Mouse (Mus musculus) retina, postnatal 1 day (tissue): ENCODE results near the gene 4930539E08Rik.

Experiments used
- DNase-seq: peaks from one replicate; pipeline ENCODE4 v3.0.0-alpha.2; 2012

The 4930539E08Rik gene

GRCm38 (mm10) chr17:28915060-28915628, at the start of gene 4930539E08Rik:
4930539E08Rik (minus strand) TSS chr17:28915324.
- DNase-seq = no peak

- DNase-seq = no peak
Measured at GRCm38 (mm10) chr17:28961596-28961995, 46.5 kb upstream of the 4930539E08Rik start.

GRCm38 (mm10) chr17:28960597-28960996, 45.5 kb upstream of the 4930539E08Rik start:
- DNase-seq = no peak

GRCm38 (mm10) chr17:28954416-28954815, 39.3 kb upstream of the 4930539E08Rik start:
- DNase-seq = no peak

DNA sequence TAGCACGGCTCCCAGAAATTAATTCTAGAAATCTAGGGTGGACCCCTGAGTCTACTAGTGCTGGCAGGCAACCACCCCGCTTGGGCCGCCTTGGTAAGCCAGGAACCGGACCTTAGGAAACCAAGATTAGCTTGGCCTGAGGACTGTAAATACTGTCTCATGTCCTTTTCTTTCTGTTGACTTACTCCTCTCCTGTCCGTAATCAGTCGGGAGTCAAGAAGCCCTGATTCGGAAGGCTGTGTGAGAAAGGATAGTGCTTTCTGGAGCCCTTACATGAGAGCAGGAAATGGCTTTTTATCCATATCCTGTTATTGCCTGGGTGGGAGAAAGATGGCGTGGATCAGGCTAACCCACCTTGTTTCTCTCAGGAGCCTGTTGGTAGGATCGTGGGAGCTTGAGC, 38.1 kb upstream of the 4930539E08Rik start:
- no peak for DNase-seq

DNA sequence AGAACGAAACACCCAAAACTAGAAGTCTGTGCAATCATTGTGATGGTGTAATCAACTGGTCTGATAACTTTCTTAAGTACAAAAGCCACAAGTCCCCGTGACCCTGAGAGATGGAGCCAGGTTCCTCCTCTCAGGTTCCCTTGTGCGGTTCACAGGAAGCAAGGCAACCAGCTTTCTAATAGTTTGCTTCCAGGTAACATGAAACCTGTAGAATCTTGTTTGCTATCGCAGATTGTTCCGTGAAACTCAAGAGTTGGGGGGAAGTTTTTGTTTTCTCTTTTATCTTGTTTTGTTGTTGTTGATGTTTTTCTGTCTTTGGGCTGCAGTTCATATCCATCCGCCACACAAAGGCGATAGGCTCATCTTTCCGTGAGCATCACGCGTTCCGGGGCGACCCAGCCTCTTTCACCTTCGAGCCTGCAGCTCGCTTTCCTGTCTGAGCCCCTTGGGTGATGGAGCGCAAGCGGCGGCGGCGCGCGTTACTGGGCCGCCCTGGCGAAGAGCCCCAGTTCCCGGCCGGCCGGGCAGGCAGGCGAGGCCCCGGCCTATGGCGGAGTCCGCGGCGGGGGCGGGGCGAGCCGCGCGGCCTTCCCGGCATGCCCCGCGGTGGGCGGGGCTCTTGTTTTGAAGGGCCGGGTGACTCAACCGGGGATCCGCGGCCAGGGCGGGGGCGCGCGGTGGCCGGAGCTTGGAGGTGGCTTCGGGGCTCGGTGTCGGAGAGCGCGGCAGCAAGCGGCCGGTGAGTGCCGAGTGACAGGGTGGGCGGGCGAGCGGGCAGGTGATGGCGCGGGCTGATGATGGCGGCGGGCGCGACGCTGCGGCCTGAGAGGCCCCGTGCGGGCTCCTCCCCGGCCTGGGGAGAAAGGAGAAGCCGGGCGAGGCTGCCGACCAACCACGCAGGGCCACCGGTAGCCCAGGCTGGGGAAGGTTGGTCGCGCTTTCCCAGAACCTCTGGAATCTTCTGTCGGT, 37.0 kb upstream of the 4930539E08Rik start, which contains the start of gene Kctd20:
Gene Kctd20 (plus strand): TSS at position 120 of the 969 bp plus-strand sequence.
- peak; percentile 96 for DNase-seq

GRCm38 (mm10) chr17:28950751-28951150, 35.6 kb upstream of the 4930539E08Rik start:
- no peak for DNase-seq

- no peak for DNase-seq
Measured at GRCm38 (mm10) chr17:28948661-28949060, 33.5 kb upstream of the 4930539E08Rik start.

GRCm38 (mm10) chr17:28947011-28947939, 32.2 kb upstream of the 4930539E08Rik start:
- DNase-seq = no peak

- DNase-seq = no peak
Measured at GRCm38 (mm10) chr17:28944481-28944880, 29.4 kb upstream of the 4930539E08Rik start.

DNA sequence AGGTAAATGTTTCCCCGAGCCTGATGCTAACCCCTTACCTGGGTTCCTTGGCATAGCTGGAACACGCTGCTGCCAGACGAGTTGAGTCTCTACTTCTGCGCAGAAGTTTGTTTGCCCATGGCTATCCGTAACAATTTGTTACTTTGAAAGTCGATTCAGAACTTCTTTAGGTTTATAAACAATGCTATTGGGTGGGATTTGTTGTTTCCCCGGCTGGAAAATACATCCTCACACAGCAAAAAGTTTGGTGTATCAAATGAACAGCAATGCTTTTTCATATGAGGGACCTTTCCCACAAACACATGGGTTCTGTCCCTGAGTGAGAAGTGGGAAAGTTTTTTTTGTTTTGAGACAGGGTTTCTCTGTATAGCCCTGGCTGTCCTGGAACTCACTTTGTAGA, 28.6 kb upstream of the 4930539E08Rik start, which contains the start of gene Pxt1:
Gene Pxt1 (minus strand): TSS at position 101 of the 400 bp plus-strand sequence.
- DNase-seq = no peak

GRCm38 (mm10) chr17:28942101-28942500, 27.0 kb upstream of the 4930539E08Rik start:
- DNase-seq = no peak

GRCm38 (mm10) chr17:28940776-28941555, 25.8 kb upstream of the 4930539E08Rik start:
- DNase-seq = peak; percentile 92

DNA sequence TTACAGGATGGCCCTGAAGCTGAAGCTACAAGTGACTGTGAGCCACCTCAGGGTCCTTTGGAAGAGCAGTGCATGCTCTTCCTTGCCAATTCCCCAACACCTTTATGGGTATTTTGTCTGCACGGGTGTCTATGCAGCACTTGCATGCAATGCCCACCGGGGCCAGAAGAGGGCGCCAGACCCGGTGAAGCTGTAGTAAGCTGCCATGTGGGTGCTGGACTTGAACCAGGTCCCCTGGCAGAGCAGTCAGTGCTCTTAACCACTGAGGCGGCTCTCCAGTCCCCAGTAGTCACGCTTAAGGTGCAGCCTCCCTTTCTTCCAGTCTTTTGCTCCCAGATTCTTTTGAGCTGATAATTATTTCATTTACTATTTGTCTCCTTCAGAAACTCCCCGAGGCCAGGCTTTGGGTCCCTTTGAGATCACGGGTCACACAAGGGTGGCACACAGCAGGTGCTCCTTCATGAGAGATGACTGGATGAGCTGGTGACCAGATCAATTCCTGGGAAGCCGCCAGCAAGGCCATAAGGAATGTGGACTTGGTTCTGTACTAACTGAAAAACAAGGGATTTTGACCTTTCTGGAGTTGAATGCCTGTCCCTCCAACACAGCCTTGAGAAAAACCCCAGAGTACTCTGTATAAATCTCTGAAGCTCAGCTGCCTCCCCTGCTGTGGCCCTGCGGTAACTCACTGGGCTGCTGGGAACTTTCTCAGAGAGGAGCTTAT, 21.7 kb upstream of the 4930539E08Rik start:
- DNase-seq = no peak

- no peak for DNase-seq
Measured at GRCm38 (mm10) chr17:28936133-28936532, 21.0 kb upstream of the 4930539E08Rik start.

- no peak for DNase-seq
Measured at GRCm38 (mm10) chr17:28934120-28934916, 19.2 kb upstream of the 4930539E08Rik start.

- DNase-seq = no peak
Measured at GRCm38 (mm10) chr17:28932274-28932673, 17.1 kb upstream of the 4930539E08Rik start.

DNA sequence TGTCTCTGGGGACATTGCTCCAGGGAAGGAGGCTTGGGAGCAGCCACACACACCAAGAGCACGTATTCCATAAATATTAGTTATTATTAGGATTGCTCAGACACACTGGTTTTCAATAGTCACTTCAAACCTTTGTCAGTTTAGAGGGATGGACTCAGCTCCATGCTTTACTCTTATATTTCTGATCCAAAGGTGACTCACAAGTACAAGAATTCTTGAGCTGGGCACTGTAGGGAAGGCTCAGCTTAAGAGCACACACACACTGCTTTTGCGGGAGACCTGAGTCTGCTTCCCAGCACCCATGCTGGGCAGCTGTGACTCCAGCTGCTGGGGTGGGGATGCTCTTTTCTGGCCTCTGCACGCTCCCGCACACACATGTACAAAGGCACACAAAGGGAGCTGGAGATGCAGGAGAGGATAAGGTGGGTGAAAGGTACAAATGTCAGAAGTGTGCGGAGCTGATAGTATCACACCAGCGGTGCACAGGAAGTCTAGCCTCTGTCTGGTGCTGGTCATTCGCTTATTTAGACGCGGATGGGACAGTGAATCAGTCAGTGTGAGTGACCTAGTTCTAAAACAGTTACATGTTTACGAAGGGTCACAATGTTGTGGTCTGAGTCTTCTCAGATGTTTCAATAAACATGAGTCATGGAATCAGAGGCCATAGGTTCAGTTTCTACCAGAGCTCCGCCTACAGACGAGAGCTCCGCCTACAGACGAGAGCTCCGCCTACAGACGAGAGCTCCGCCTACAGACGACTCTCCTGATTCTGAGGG, 16.5 kb upstream of the 4930539E08Rik start:
- no peak for DNase-seq

DNA sequence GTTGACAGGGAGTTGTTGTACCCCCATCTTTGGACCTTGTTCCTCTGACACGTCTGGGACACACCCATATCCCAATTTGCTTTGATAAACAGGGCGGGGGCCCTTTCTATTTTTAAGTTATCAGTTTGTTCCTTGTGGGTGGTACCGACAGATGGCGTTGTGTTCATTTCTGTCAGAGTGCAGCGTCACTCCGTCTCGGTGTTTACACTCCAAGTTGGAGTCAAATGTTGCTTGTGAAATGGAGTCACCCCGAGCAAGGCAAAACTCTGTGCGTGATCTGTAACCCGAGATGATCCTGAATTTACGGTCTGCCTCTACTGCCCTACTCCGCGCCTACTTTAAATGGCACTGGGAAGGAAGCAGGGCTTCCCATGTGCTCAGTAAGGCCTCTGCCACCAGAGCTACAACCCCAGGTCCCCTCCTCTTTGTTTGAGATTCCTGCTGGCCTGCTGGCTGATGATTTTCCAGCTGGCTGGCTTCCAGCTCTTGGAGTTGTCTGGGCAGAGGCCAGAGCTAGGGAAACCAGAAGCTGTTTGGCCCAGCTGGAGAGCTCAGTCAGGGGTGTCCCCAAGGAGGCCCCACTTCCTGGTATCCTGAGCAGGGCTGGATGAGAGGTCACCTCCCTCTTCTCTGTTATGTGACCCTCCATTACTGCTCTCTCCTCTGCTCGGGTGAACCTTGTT, 15.4 kb upstream of the 4930539E08Rik start:
- DNase-seq = peak; percentile 93
